Mouse (Mus musculus): ENCODE measurements around the gene 4930518I15Rik. TPM values are rescaled to one million over a fixed set of nuclear protein-coding genes. Genes with fewer than 3 reads are reported as not detected.

Gene 4930518I15Rik
- 2.7 TPM for polyA plus RNA-seq (2014; fragmentation: Illumina TruSeq; extraction: RNeasy Lipid Tissue Mini Kit (QIAGEN cat#74804); ENCODE audit: low read depth, low replicate concordance)

GRCm38 (mm10) chr2:156857835-156858234 is at the start of gene 4930518I15Rik:
Gene 4930518I15Rik, minus strand, starts transcription at chr2:156857946.

GRCm38 (mm10) chr2:156887017-156887416 is 29.3 kb upstream of the 4930518I15Rik start, which contains the start of gene Sla2:
Gene Sla2, minus strand, starts transcription at chr2:156887192.

GRCm38 (mm10) chr2:156862772-156863486 is 5.2 kb upstream of the 4930518I15Rik start, which contains the start of gene Rab5if:
Gene Rab5if, plus strand, starts transcription at chr2:156863128.

GRCm38 (mm10) chr2:156839319-156840191 is 18.2 kb downstream of the 4930518I15Rik start, which contains the start of gene Tgif2:
Gene Tgif2, plus strand, starts transcription at chr2:156840007.

Other genes starting within 250 kb of the 4930518I15Rik start
- gene Dlgap4, start 244.2 kb downstream of the 4930518I15Rik start, polyA plus RNA-seq (2014; fragmentation: Illumina TruSeq; extraction: RNeasy Lipid Tissue Mini Kit (QIAGEN cat#74804); ENCODE audit: low read depth, low replicate concordance), result 4.3 TPM
- gene Myl9, start 82.5 kb downstream of the 4930518I15Rik start, polyA plus RNA-seq (2014; fragmentation: Illumina TruSeq; extraction: RNeasy Lipid Tissue Mini Kit (QIAGEN cat#74804); ENCODE audit: low read depth, low replicate concordance), result 8.3 TPM
- gene Tgif2, start 17.9 kb downstream of the 4930518I15Rik start, polyA plus RNA-seq (2014; fragmentation: Illumina TruSeq; extraction: RNeasy Lipid Tissue Mini Kit (QIAGEN cat#74804); ENCODE audit: low read depth, low replicate concordance), result 7.4 TPM
- gene Rab5if, start 5.2 kb upstream of the 4930518I15Rik start, polyA plus RNA-seq (2014; fragmentation: Illumina TruSeq; extraction: RNeasy Lipid Tissue Mini Kit (QIAGEN cat#74804); ENCODE audit: low read depth, low replicate concordance), result 68.7 TPM
- not detected for gene Sla2, start 29.2 kb upstream of the 4930518I15Rik start, polyA plus RNA-seq (2014; fragmentation: Illumina TruSeq; extraction: RNeasy Lipid Tissue Mini Kit (QIAGEN cat#74804); ENCODE audit: low read depth, low replicate concordance)
- 248 TPM for gene Ndrg3, start 134.1 kb upstream of the 4930518I15Rik start, polyA plus RNA-seq (2014; fragmentation: Illumina TruSeq; extraction: RNeasy Lipid Tissue Mini Kit (QIAGEN cat#74804); ENCODE audit: low read depth, low replicate concordance)
- 63.1 TPM for gene Dsn1, start 149.2 kb upstream of the 4930518I15Rik start, polyA plus RNA-seq (2014; fragmentation: Illumina TruSeq; extraction: RNeasy Lipid Tissue Mini Kit (QIAGEN cat#74804); ENCODE audit: low read depth, low replicate concordance)
- 0.45 TPM for gene Soga1, start 221.3 kb upstream of the 4930518I15Rik start, polyA plus RNA-seq (2014; fragmentation: Illumina TruSeq; extraction: RNeasy Lipid Tissue Mini Kit (QIAGEN cat#74804); ENCODE audit: low read depth, low replicate concordance)
- not detected for gene Tldc2, start 229.1 kb upstream of the 4930518I15Rik start, polyA plus RNA-seq (2014; fragmentation: Illumina TruSeq; extraction: RNeasy Lipid Tissue Mini Kit (QIAGEN cat#74804); ENCODE audit: low read depth, low replicate concordance)